In genomic region chr5:120465860-120466259, GRCm38 (mm10) we compare ENCODE assay signal across 9 mouse cellular contexts. TPM values are rescaled to one million over a fixed set of nuclear protein-coding genes. Genes with fewer than 3 reads are reported as not detected.
DNase-seq lines count a peak whose midpoint lies in the region; ATAC-seq lines count a peak whose summit lies in the region.
"Had no signal": no experiment of that assay in that cellular context is flagged by ENCODE, and none has a peak within 500 bp of the region (broad histone marks: within the 10 kb centered on the region; RNA-seq: fewer than 3 reads in every experiment).

No protein-coding gene starts in this region.

- DNase-seq in embryonic facial prominence, embryonic 14.5 days (ENCODE audit: low spot score) = peak; percentile 32
- no peak for DNase-seq in embryonic facial prominence, embryonic 10.5 days (ENCODE audit: low spot score)
- peak; percentile 81 for DNase-seq in MN1 (ENCODE audit: low spot score)
- DNase-seq in lung, postnatal 14 days = peak; percentile 42
- DNase-seq in layer of hippocampus, adult 18-20 months (ENCODE audit: low spot score in 2 of 2) = no peak
- no peak for DNase-seq in cerebellum, adult 11-12 months

- H3K4me1 ChIP-seq in embryonic facial prominence, embryonic 14.5 days (ENCODE audit: control insufficient read depth, insufficient read depth, low read length) = no peaks in the 10 kb centered on the region
- peaks cover 11% of the 10 kb centered on the region for H3K4me1 ChIP-seq in embryonic facial prominence, embryonic 10.5 days
- H3K4me1 ChIP-seq in heart, embryonic 12.5 days (replicated peaks) = peaks cover 10% of the 10 kb centered on the region
- peaks cover 6% of the 10 kb centered on the region; the same call in 1 of the 2 replicates for H3K4me1 ChIP-seq in hindbrain, embryonic 13.5 days (replicated peaks)
- H3K4me1 ChIP-seq: neural tube, embryonic 12.5 days had no signal

- ATAC-seq in embryonic facial prominence, embryonic 14.5 days (ENCODE audit: low read depth) = no peak
- ATAC-seq in heart, embryonic 12.5 days (ENCODE audit: insufficient number of reproducible peaks, low FRiP score) = peak; percentile 54
- ATAC-seq in hindbrain, embryonic 13.5 days (ENCODE audit: low FRiP score) = no peak

- H3K27ac ChIP-seq in embryonic facial prominence, embryonic 14.5 days (replicated peaks; ENCODE audit: low read depth, low read length) = no peak overlapping the region
- no peak overlapping the region for H3K27ac ChIP-seq in embryonic facial prominence, embryonic 10.5 days (replicated peaks)
- no peak overlapping the region for H3K27ac ChIP-seq in heart, embryonic 12.5 days (ENCODE audit: poor library complexity, severe bottlenecking)
- H3K27ac ChIP-seq in hindbrain, embryonic 13.5 days = no peak overlapping the region
- H3K27ac ChIP-seq: neural tube, embryonic 12.5 days had no signal

- H3K36me3 ChIP-seq in embryonic facial prominence, embryonic 14.5 days (ENCODE audit: control insufficient read depth, insufficient read depth, low read length) = no peaks in the 10 kb centered on the region
- H3K36me3 ChIP-seq in embryonic facial prominence, embryonic 10.5 days (replicated peaks) = no peaks in the 10 kb centered on the region
- no peaks in the 10 kb centered on the region for H3K36me3 ChIP-seq in heart, embryonic 12.5 days
- no peaks in the 10 kb centered on the region for H3K36me3 ChIP-seq in hindbrain, embryonic 13.5 days
- H3K36me3 ChIP-seq: neural tube, embryonic 12.5 days had no signal

- H3K4me3 ChIP-seq in embryonic facial prominence, embryonic 14.5 days (ENCODE audit: low read depth, low read length) = no peak overlapping the region
- no peak overlapping the region for H3K4me3 ChIP-seq in embryonic facial prominence, embryonic 10.5 days
- no peak overlapping the region for H3K4me3 ChIP-seq in heart, embryonic 12.5 days
- H3K4me3 ChIP-seq in hindbrain, embryonic 13.5 days = no peak overlapping the region
- H3K4me3 ChIP-seq: neural tube, embryonic 12.5 days had no signal

- no peaks in the 10 kb centered on the region for H3K27me3 ChIP-seq in embryonic facial prominence, embryonic 14.5 days (replicated peaks; ENCODE audit: control insufficient read depth, insufficient read depth, low read length)
- peaks cover 23% of the 10 kb centered on the region for H3K27me3 ChIP-seq in embryonic facial prominence, embryonic 10.5 days (replicated peaks; ENCODE audit: low read depth, poor library complexity, severe bottlenecking)
- H3K27me3 ChIP-seq in heart, embryonic 12.5 days (replicated peaks) = peaks cover 23% of the 10 kb centered on the region
- peaks cover 14% of the 10 kb centered on the region for H3K27me3 ChIP-seq in hindbrain, embryonic 13.5 days

- 86% methylated on average over 6 of the region's 6 CpGs for whole genome bisulfite sequencing in embryonic facial prominence, embryonic 14.5 days
- 94% methylated on average over 6 of the region's 6 CpGs for WGBS in embryonic facial prominence, embryonic 10.5 days
- 43% methylated on average over 6 of the region's 6 CpGs for WGBS in heart, embryonic 12.5 days
- 79% methylated on average over 6 of the region's 6 CpGs for WGBS in hindbrain, embryonic 13.5 days

- no peak overlapping the region for H3K4me2 ChIP-seq in embryonic facial prominence, embryonic 14.5 days (ENCODE audit: low read depth, low read length)
- no peak overlapping the region for H3K4me2 ChIP-seq in heart, embryonic 12.5 days
- H3K4me2 ChIP-seq in hindbrain, embryonic 13.5 days = no peak overlapping the region

- H3K9ac ChIP-seq in embryonic facial prominence, embryonic 14.5 days (ENCODE audit: low read depth, low read length) = no peak overlapping the region
- no peak overlapping the region for H3K9ac ChIP-seq in heart, embryonic 12.5 days
- no peak overlapping the region for H3K9ac ChIP-seq in hindbrain, embryonic 13.5 days
- H3K9ac ChIP-seq: neural tube, embryonic 12.5 days had no signal

- H3K9me3 ChIP-seq in embryonic facial prominence, embryonic 14.5 days (ENCODE audit: control insufficient read depth, low read length) = no peaks in the 10 kb centered on the region
- H3K9me3 ChIP-seq in embryonic facial prominence, embryonic 10.5 days = no peaks in the 10 kb centered on the region
- H3K9me3 ChIP-seq in heart, embryonic 12.5 days (replicated peaks) = peaks cover 10% of the 10 kb centered on the region
- no peaks in the 10 kb centered on the region for H3K9me3 ChIP-seq in hindbrain, embryonic 13.5 days
- H3K9me3 ChIP-seq: neural tube, embryonic 12.5 days had no signal

RNA-seq across cellular contexts. Expression of gene Sdsl, which starts 6.8 kb away (rescaled TPM):
- polyA plus RNA-seq in embryonic facial prominence, embryonic 14.5 days (2014; fragmentation: Nextera tagmentation; extraction: Ambion mirVana) = 1.2 and 1.6 TPM in 2 replicates
- polyA plus RNA-seq in embryonic facial prominence, embryonic 10.5 days (2016; fragmentation: Nextera tagmentation; extraction: Ambion mirVana) = 6.2 and 7.1 TPM in 2 replicates
- 9.1 and 10.6 TPM in 2 replicates for polyA plus RNA-seq in heart, embryonic 12.5 days (2016; fragmentation: Nextera tagmentation; extraction: Ambion mirVana)
- 1 to 10 TPM; 7.5 to 8.0 TPM for total RNA-seq in layer of hippocampus, adult 18-20 months (2021)
- polyA plus RNA-seq in hindbrain, embryonic 13.5 days (2015; fragmentation: Nextera tagmentation; extraction: Ambion mirVana) = 6.4 and 6.7 TPM in 2 replicates

RNA-seq across cellular contexts. Expression of gene Sds, which starts 10.5 kb away (rescaled TPM):
- not detected in 2 replicates for polyA plus RNA-seq in embryonic facial prominence, embryonic 14.5 days (2014; fragmentation: Nextera tagmentation; extraction: Ambion mirVana)
- polyA plus RNA-seq in embryonic facial prominence, embryonic 10.5 days (2016; fragmentation: Nextera tagmentation; extraction: Ambion mirVana) = not detected in 2 replicates
- not detected in 2 replicates for polyA plus RNA-seq in heart, embryonic 12.5 days (2016; fragmentation: Nextera tagmentation; extraction: Ambion mirVana)
- under 1 TPM; 0.33 to 0.69 TPM for total RNA-seq in layer of hippocampus, adult 18-20 months (2021)
- not detected in 2 replicates for polyA plus RNA-seq in hindbrain, embryonic 13.5 days (2015; fragmentation: Nextera tagmentation; extraction: Ambion mirVana)
- polyA plus RNA-seq: neural tube, embryonic 12.5 days had no signal

RNA-seq across cellular contexts. Expression of gene Lhx5, which starts 34.4 kb away (rescaled TPM):
- not detected in 2 replicates for polyA plus RNA-seq in embryonic facial prominence, embryonic 14.5 days (2014; fragmentation: Nextera tagmentation; extraction: Ambion mirVana)
- 3.1 and 4.7 TPM in 2 replicates for polyA plus RNA-seq in embryonic facial prominence, embryonic 10.5 days (2016; fragmentation: Nextera tagmentation; extraction: Ambion mirVana)
- 0.11 TPM in 1 of 2 replicates, not detected in the other for polyA plus RNA-seq in heart, embryonic 12.5 days (2016; fragmentation: Nextera tagmentation; extraction: Ambion mirVana)
- not detected for total RNA-seq in layer of hippocampus, adult 18-20 months (2021)
- 48.9 and 50.7 TPM in 2 replicates for polyA plus RNA-seq in hindbrain, embryonic 13.5 days (2015; fragmentation: Nextera tagmentation; extraction: Ambion mirVana)

RNA-seq across cellular contexts. Expression of gene Plbd2, which starts 37.6 kb away (rescaled TPM):
- polyA plus RNA-seq in embryonic facial prominence, embryonic 14.5 days (2014; fragmentation: Nextera tagmentation; extraction: Ambion mirVana) = 47.0 and 53.1 TPM in 2 replicates
- 35.5 and 37.8 TPM in 2 replicates for polyA plus RNA-seq in embryonic facial prominence, embryonic 10.5 days (2016; fragmentation: Nextera tagmentation; extraction: Ambion mirVana)
- 47.4 and 50.6 TPM in 2 replicates for polyA plus RNA-seq in heart, embryonic 12.5 days (2016; fragmentation: Nextera tagmentation; extraction: Ambion mirVana)
- 10 to 100 TPM; 55.8 to 56.5 TPM for total RNA-seq in layer of hippocampus, adult 18-20 months (2021)
- polyA plus RNA-seq in hindbrain, embryonic 13.5 days (2015; fragmentation: Nextera tagmentation; extraction: Ambion mirVana) = 31.8 and 32.3 TPM in 2 replicates

RNA-seq across cellular contexts. Expression of gene Slc8b1, which starts 45.1 kb away (rescaled TPM):
- 3.5 and 5.7 TPM in 2 replicates for polyA plus RNA-seq in embryonic facial prominence, embryonic 14.5 days (2014; fragmentation: Nextera tagmentation; extraction: Ambion mirVana)
- 4.1 and 5.2 TPM in 2 replicates for polyA plus RNA-seq in embryonic facial prominence, embryonic 10.5 days (2016; fragmentation: Nextera tagmentation; extraction: Ambion mirVana)
- polyA plus RNA-seq in heart, embryonic 12.5 days (2016; fragmentation: Nextera tagmentation; extraction: Ambion mirVana) = 4.3 and 4.5 TPM in 2 replicates
- total RNA-seq in layer of hippocampus, adult 18-20 months (2021) = 10 to 100 TPM in 1 of 2 experiments, 1 to 10 TPM in 1; 7.8 to 11.8 TPM
- 2.5 and 4.1 TPM in 2 replicates for polyA plus RNA-seq in hindbrain, embryonic 13.5 days (2015; fragmentation: Nextera tagmentation; extraction: Ambion mirVana)

Comparison
In these comparisons a context has a peak if more than half of its experiments do, and no peak if none do; other contexts are left out.
1. DNase-seq: peak in embryonic facial prominence, embryonic 14.5 days (single experiment), MN1 (single experiment) and lung, postnatal 14 days (single experiment); none in embryonic facial prominence, embryonic 10.5 days (single experiment), layer of hippocampus, adult 18-20 months (0 of 2) and cerebellum, adult 11-12 months (single experiment).